Mouse (Mus musculus) CH12.LX (cell line): ENCODE measurements at regions not wholly inside any gene's neighbourhood (a gene's known extent, or its start where the extent isn't known, plus 50 kb on each side); places are given as distances from the start of the nearest gene placed in this dataset.

Experiments
- DNase-seq: peaks from one replicate; pipeline ENCODE4 v3.0.0-alpha.2; 2013; ENCODE audit errors: extremely low read depth
- H3K27ac ChIP-seq: 2 replicates; pipeline ENCODE4 v1.5.1; 2012; ENCODE audit warnings: low read depth, mild to moderate bottlenecking, control low read depth, moderate library complexity; ENCODE audit not compliant: insufficient read depth
- H3K27me3 ChIP-seq: replicated peaks from 2 replicates; pipeline ENCODE3; 2012; ENCODE audit warnings: inconsistent platforms
- H3K36me3 ChIP-seq, 2 experiments: replicated peaks in 1 of 2; 2 replicates each; pipeline versions ENCODE3 to v1.6.1; 2012; ENCODE audit warnings: inconsistent platforms in 1 of 2, low read length in 1 of 2, mild to moderate bottlenecking in 1 of 2, mixed read lengths in 1 of 2, moderate library complexity in 1 of 2; ENCODE audit not compliant: control insufficient read depth in 1 of 2, insufficient read depth in 1 of 2
- H3K4me1 ChIP-seq, 2 experiments: 2 replicates each; pipeline ENCODE4 v1.6.1; 2012; ENCODE audit warnings: inconsistent platforms in 1 of 2, moderate library complexity in 1 of 2; ENCODE audit not compliant: insufficient read depth in 2 of 2, control insufficient read depth in 1 of 2
- H3K4me2 ChIP-seq: 2 replicates; pipeline ENCODE4 v1.6.1; 2012; ENCODE audit warnings: low read depth, mild to moderate bottlenecking, control low read depth; ENCODE audit not compliant: poor library complexity, insufficient read depth, severe bottlenecking
- H3K4me3 ChIP-seq, 3 experiments: fragments of 150-350 bp in 1 of 3; sonication (generic) in 1 of 3; replicated peaks in 1 of 3; 2 replicates each; pipeline versions ENCODE3 to v1.5.1; 2011 to 2012; ENCODE audit warnings: low read depth in 2 of 3, low read length in 2 of 3, mild to moderate bottlenecking in 2 of 3, moderate library complexity in 2 of 3, control low read depth in 1 of 3, improper control_type of control experiment in 1 of 3, inconsistent platforms in 1 of 3, mixed read lengths in 1 of 3; ENCODE audit not compliant: poor library complexity in 1 of 3
- H3K79me2 ChIP-seq: replicated peaks from 2 replicates; pipeline ENCODE4 v1.6.1; 2012; ENCODE audit warnings: mild to moderate bottlenecking, moderate library complexity; ENCODE audit not compliant: control insufficient read depth, poor library complexity, insufficient read depth, severe bottlenecking; ENCODE audit errors: extremely low read depth
- H3K9ac ChIP-seq: 2 replicates; pipeline ENCODE4 v1.6.1; 2012; ENCODE audit warnings: low read depth, mild to moderate bottlenecking, control low read depth, moderate library complexity; ENCODE audit not compliant: insufficient read depth
- H3K9me3 ChIP-seq: replicated peaks from 2 replicates; pipeline ENCODE3; 2012; ENCODE audit warnings: low read length, inconsistent platforms, mixed read lengths
- CHD1 ChIP-seq: IDR thresholded peaks from 2 replicates; pipeline ENCODE4 v1.6.1; 2012; ENCODE audit warnings: low read depth, low read length, improper control_type of control experiment, inconsistent platforms
- GABPA ChIP-seq: IDR thresholded peaks from 2 replicates; pipeline ENCODE4 v1.6.1; 2012; ENCODE audit warnings: low read depth, low read length, improper control_type of control experiment, inconsistent platforms; ENCODE audit not compliant: insufficient replicate concordance
- HCFC1 ChIP-seq: IDR thresholded peaks from 2 replicates; pipeline ENCODE4 v1.6.1; 2012; ENCODE audit warnings: low read depth, mild to moderate bottlenecking, inconsistent platforms, low read length, improper control_type of control experiment
- IRF4 ChIP-seq: IDR thresholded peaks from 2 replicates; pipeline ENCODE4 v1.6.1; 2014; ENCODE audit warnings: low read depth, mild to moderate bottlenecking, inconsistent platforms, low read length, improper control_type of control experiment
- MAFK ChIP-seq: IDR thresholded peaks from 2 replicates; pipeline ENCODE4 v1.6.1; 2011; ENCODE audit warnings: low read length, improper control_type of control experiment; ENCODE audit not compliant: insufficient replicate concordance
- MAZ ChIP-seq: IDR thresholded peaks from 2 replicates; pipeline ENCODE4 v1.6.1; 2012; ENCODE audit warnings: low read depth, mild to moderate bottlenecking, inconsistent platforms, low read length, improper control_type of control experiment, moderate library complexity
- MYC ChIP-seq: IDR thresholded peaks from 2 replicates; pipeline ENCODE4 v1.6.1; 2011; ENCODE audit warnings: low read depth, mild to moderate bottlenecking, improper control_type of control experiment, low read length
- NELFE ChIP-seq: IDR thresholded peaks from 2 replicates; pipeline ENCODE4 v1.6.1; 2011; ENCODE audit warnings: low read depth, low read length, improper control_type of control experiment
- NRF1 ChIP-seq: IDR thresholded peaks from 2 replicates; pipeline ENCODE4 v1.6.1; 2014; ENCODE audit warnings: low read depth, mild to moderate bottlenecking, inconsistent platforms, low read length, improper control_type of control experiment, moderate library complexity
- POLR2A ChIP-seq: IDR thresholded peaks from 2 replicates; pipeline ENCODE4 v1.6.1; 2011; ENCODE audit warnings: low read depth, mild to moderate bottlenecking, improper control_type of control experiment, low read length
- RAD21 ChIP-seq: IDR thresholded peaks from 2 replicates; pipeline ENCODE4 v1.6.1; 2011; ENCODE audit warnings: low read depth, mild to moderate bottlenecking, low read length, improper control_type of control experiment, moderate library complexity
- RCOR1 ChIP-seq: conservative IDR thresholded peaks from 2 replicates; pipeline ENCODE4 v1.6.1; 2012; ENCODE audit warnings: low read depth, mild to moderate bottlenecking, inconsistent platforms, low read length, improper control_type of control experiment
- SMC3 ChIP-seq: IDR thresholded peaks from 2 replicates; pipeline ENCODE4 v1.6.1; 2011; ENCODE audit warnings: low read depth, low read length, improper control_type of control experiment
- UBTF ChIP-seq: IDR thresholded peaks from 2 replicates; pipeline ENCODE4 v1.6.1; 2012; ENCODE audit warnings: low read depth, mild to moderate bottlenecking, inconsistent platforms, low read length, improper control_type of control experiment, moderate library complexity
- ZKSCAN1 ChIP-seq: IDR thresholded peaks from 2 replicates; pipeline ENCODE4 v1.6.1; 2012; ENCODE audit warnings: low read depth, inconsistent platforms, low read length, improper control_type of control experiment, borderline replicate concordance
- ZMIZ1 ChIP-seq: IDR thresholded peaks from 2 replicates; pipeline ENCODE4 v1.6.1; 2012; ENCODE audit warnings: low read depth, mild to moderate bottlenecking, inconsistent platforms, low read length, improper control_type of control experiment
- ZNF384 ChIP-seq: IDR thresholded peaks from 2 replicates; pipeline ENCODE4 v1.6.1; 2012; ENCODE audit warnings: low read depth, low read length, improper control_type of control experiment, inconsistent platforms
- dilution Hi-C: fragments of 300-500 bp; cut with MboI; formaldehyde crosslinking; loops from 2 replicates; pipeline ENCODE4 v1.14.3; 2020; ENCODE audit warnings: low sequenced_read_pairs; ENCODE audit not compliant: extremely low pct_unique_long_range_greater_than_20kb, extremely low pct_ligation_motif_present
- in situ Hi-C: fragments of 300-500 bp; cut with MboI; formaldehyde crosslinking; loops from 3 replicates; pipeline ENCODE4 v1.14.3; 2019; ENCODE audit warnings: low sequenced_read_pairs, low pct_ligation_motif_present, low pct_unique_long_range_greater_than_20kb, mixed read lengths

DNA sequence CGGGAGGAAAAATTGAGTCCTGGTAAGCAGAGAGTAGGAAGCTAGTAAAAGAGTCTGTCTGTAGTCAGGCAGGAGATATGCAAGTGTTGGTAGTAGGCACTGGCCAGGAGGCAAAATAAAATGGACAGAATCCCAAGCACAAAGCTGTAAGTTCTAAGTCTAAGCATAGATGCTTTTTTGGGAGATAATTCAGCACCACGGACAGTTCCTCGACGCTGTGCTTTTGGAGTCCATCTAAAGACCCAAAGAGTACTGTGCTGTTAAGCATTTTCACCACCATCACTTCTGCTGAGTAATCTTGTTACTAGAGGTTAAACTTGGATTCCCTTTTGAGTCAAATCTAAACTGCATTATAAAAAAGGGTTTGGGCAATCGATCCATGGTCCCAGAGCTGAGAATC lies 128.9 kb downstream of the Otor start:
- H3K9ac ChIP-seq: no peak overlapping the region
- in situ Hi-C loops (no loop called here), dilution Hi-C loops (no loop called here)
- no peak for TF ChIP-seq MYC
- TF ChIP-seq RAD21: no peak
- no peak for TF ChIP-seq MAZ
- no peak for TF ChIP-seq ZKSCAN1
- H3K27ac ChIP-seq: no peak overlapping the region
- H3K79me2 ChIP-seq: no peaks in the 10 kb centered on the region
- peak; percentile 29 for DNase-seq
- no peak overlapping the region for H3K4me3 ChIP-seq
- H3K27me3 ChIP-seq: peaks cover 2% of the 10 kb centered on the region
- H3K4me2 ChIP-seq: no peak overlapping the region
- no peaks in the 10 kb centered on the region for H3K4me1 ChIP-seq
- H3K36me3 ChIP-seq: no peaks in the 10 kb centered on the region
- no peaks in the 10 kb centered on the region for H3K9me3 ChIP-seq

DNA sequence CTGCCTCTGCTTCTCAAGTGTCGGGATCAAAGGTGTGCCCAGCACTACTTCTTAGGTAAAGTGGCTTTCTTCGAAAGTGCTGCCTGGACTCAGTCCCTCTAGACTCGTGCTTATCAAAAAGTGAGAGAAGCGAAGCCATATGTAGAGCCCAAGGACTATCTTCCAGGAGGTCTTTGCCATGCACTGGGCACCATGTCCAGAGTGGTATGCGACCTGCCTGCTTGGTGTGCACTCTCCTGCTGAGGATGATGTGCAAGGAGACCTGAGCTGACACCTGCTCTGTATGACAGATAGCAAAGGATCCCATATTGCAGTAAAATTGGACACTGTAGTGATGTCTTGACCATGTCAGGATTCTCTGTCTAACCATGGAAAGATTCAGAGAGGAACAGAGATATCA lies 139.0 kb downstream of the Otor start:
- Histone ChIP-seq H3K36me3 (no peaks in the 10 kb centered on the region), H3K9me3 (no peaks in the 10 kb centered on the region), H3K27ac (no peak overlapping the region), H3K9ac (no peak overlapping the region)
- dilution Hi-C loops (no loop called here), in situ Hi-C loops (no loop called here)
- TF ChIP-seq RCOR1 (no peak), IRF4 (no peak), UBTF (no peak), NRF1 (no peak), MYC (no peak), HCFC1 (no peak), POLR2A (no peak), MAFK (no peak), ZNF384 (no peak), CHD1 (no peak), SMC3 (no peak), ZMIZ1 (no peak), NELFE (no peak), RAD21 (no peak), GABPA (no peak)
- TF ChIP-seq, all 38 proteins: peak for 0
- no peak for DNase-seq
- Histone ChIP-seq H3K4me2 (no peak overlapping the region), H3K27me3 (peaks cover 75% of the 10 kb centered on the region), H3K79me2 (no peaks in the 10 kb centered on the region), H3K4me1 (no peaks in the 10 kb centered on the region), H3K4me3 (no peak overlapping the region)
